Mouse (Mus musculus): Measurements from ENCODE around the gene Csde1. TPM values are rescaled to one million over a fixed set of nuclear protein-coding genes. Genes with fewer than 3 reads are reported as not detected.

Gene Csde1
- polyA plus RNA-seq, 1 experiment, result 110 TPM

DNA sequence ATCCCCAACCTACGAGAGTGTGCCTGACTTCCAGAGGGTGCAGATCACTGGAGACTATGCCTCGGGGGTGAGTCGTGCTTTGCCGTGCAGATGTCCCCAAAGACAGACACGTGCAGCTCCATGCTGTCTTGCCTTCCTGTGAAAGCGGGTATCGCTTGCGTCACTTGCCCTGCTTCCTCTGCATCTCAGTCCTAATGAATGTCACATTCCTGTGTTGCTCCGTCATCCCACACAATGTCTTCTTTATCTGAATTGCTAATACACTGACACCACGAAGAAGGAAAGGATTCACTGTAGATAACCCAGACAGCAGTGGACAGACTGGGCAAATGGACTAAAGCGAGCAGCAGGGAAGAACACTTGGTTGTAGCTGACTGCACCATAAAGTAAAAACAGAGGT is 60.8 kb downstream of the Csde1 start:
- H3K4me3 ChIP-seq (ENCODE audit: control insufficient read depth, low read depth, low read length), result no peak overlapping the region
- H3K4me1 ChIP-seq (ENCODE audit: control insufficient read depth, insufficient read depth, low read length), result no peaks in the 10 kb centered on the region
- H3K27ac ChIP-seq (ENCODE audit: control insufficient read depth, insufficient read depth, low read depth, low read length), result no peak overlapping the region
- no peaks in the 10 kb centered on the region for H3K27me3 ChIP-seq (ENCODE audit: control insufficient read depth, insufficient read depth, low read length)
- no peak for TF ChIP-seq CTCF (IDR thresholded peaks at IDR 0.05; ENCODE audit: control insufficient read depth, insufficient read depth, insufficient replicate concordance, low read depth, low read length)
- no peak for TF ChIP-seq POLR2A (IDR thresholded peaks at IDR 0.05; ENCODE audit: control insufficient read depth, low read depth, low read length)
- H3K36me3 ChIP-seq (ENCODE audit: control insufficient read depth, insufficient read depth, low read length), result no peaks in the 10 kb centered on the region

DNA sequence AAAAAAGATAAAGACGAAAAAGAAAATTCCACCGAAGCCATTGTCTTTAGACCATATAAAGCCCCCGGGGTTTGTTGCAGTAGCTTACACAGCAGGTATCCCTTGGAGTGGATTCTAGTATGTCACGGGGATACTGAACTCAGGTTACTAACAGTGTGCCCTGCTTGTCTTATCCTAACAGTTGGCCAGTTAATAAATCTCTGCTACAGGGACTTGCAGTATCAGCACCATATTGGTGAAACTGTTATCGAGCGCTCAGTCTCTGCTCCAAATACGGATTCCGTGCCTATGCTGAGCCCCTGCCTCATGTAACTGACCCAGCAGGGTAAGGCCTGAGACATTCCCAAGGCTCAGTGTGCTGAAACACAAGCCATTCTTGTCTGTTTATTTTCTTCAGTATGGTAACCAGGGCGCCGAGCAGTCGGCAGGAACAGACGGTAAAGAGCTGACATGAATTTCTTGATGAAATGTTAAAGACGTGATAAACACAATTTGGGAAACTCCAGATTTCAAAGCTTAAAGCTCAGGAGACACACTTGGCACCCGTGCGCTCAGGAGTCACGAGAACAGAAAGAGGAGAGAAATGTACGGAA is 61.7 kb downstream of the Csde1 start:
- Histone ChIP-seq H3K4me1 (ENCODE audit: control insufficient read depth, insufficient read depth, low read length) (no peaks in the 10 kb centered on the region), H3K4me3 (ENCODE audit: control insufficient read depth, low read depth, low read length) (no peak overlapping the region), H3K36me3 (ENCODE audit: control insufficient read depth, insufficient read depth, low read length) (no peaks in the 10 kb centered on the region), H3K27ac (ENCODE audit: control insufficient read depth, insufficient read depth, low read depth, low read length) (no peak overlapping the region), H3K27me3 (ENCODE audit: control insufficient read depth, insufficient read depth, low read length) (no peaks in the 10 kb centered on the region)
- TF ChIP-seq POLR2A (IDR thresholded peaks at IDR 0.05; ENCODE audit: control insufficient read depth, low read depth, low read length), result no peak
- TF ChIP-seq CTCF (IDR thresholded peaks at IDR 0.05; ENCODE audit: control insufficient read depth, insufficient read depth, insufficient replicate concordance, low read depth, low read length), result no peak

DNA sequence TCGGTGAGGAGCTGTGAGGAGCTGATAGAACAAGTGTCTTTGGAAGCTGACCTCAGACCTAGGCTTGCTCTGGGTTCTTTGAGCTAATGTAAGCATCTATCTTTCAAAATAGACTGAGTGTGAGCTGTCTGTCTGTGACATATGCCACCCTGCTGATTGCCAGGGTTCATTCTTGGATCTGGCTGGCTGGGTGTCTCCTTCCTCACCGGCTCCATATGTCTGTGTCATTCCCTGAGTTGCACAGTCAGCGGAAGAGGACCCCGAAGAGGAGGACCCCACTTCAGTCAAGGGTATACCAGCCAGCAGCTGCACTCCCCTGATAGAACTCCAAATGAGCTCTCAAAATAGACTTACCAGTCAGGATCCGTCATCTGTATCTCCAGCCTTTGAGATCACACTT is 62.5 kb downstream of the Csde1 start:
- TF ChIP-seq POLR2A (IDR thresholded peaks at IDR 0.05; ENCODE audit: control insufficient read depth, low read depth, low read length) (no peak), CTCF (IDR thresholded peaks at IDR 0.05; ENCODE audit: control insufficient read depth, insufficient read depth, insufficient replicate concordance, low read depth, low read length) (no peak)
- no peaks in the 10 kb centered on the region for H3K36me3 ChIP-seq (ENCODE audit: control insufficient read depth, insufficient read depth, low read length)
- no peaks in the 10 kb centered on the region for H3K4me1 ChIP-seq (ENCODE audit: control insufficient read depth, insufficient read depth, low read length)
- no peak overlapping the region for H3K4me3 ChIP-seq (ENCODE audit: control insufficient read depth, low read depth, low read length)
- H3K27me3 ChIP-seq (ENCODE audit: control insufficient read depth, insufficient read depth, low read length), result no peaks in the 10 kb centered on the region
- no peak overlapping the region for H3K27ac ChIP-seq (ENCODE audit: control insufficient read depth, insufficient read depth, low read depth, low read length)

DNA sequence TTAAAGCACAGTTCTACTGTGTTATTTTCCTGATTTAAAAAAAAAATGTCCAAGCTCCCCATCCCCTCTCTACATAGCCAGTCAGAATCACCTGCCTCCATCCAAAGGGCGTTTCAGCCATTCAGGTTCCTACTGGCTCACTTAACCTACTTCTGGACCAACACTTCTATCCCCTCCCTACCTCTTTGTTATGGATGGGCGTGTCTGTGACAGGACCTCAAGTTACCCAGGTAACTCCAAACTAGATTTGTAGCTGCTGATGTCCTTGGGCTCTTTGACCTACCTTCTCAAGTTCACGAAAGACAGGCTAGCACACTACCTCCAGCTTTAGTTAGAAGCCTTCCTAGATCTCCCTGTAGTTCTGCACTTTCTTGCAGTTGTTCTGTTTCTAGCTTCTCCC is 65.8 kb downstream of the Csde1 start:
- H3K4me3 ChIP-seq (ENCODE audit: control insufficient read depth, low read depth, low read length), result no peak overlapping the region
- no peaks in the 10 kb centered on the region for H3K4me1 ChIP-seq (ENCODE audit: control insufficient read depth, insufficient read depth, low read length)
- TF ChIP-seq CTCF (IDR thresholded peaks at IDR 0.05; ENCODE audit: control insufficient read depth, insufficient read depth, insufficient replicate concordance, low read depth, low read length) (no peak), POLR2A (IDR thresholded peaks at IDR 0.05; ENCODE audit: control insufficient read depth, low read depth, low read length) (no peak)
- no peak overlapping the region for H3K27ac ChIP-seq (ENCODE audit: control insufficient read depth, insufficient read depth, low read depth, low read length)
- no peaks in the 10 kb centered on the region for H3K27me3 ChIP-seq (ENCODE audit: control insufficient read depth, insufficient read depth, low read length)
- H3K36me3 ChIP-seq (ENCODE audit: control insufficient read depth, insufficient read depth, low read length), result no peaks in the 10 kb centered on the region

DNA sequence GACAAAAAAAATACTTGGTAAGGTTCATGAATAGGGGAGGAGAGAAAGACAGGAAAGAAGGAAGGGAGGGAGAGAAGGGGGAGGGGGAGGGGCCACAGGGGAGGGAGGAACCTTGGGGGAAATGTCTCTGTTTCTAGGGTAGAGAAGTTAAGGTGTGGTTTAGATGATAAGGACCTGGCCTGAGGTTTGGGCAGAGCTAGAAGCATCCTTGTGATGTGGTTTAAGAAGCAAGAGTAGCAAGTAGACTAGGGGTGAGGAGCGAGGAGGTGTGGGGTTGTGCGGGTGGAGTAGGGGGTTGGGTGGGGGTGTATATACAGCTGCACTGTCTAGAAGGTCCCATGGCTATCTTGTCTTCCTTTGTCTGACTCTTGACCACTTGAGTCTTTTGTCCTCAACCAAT is 71.5 kb downstream of the Csde1 start:
- no peak overlapping the region for H3K4me3 ChIP-seq (ENCODE audit: control insufficient read depth, low read depth, low read length)
- no peaks in the 10 kb centered on the region for H3K27me3 ChIP-seq (ENCODE audit: control insufficient read depth, insufficient read depth, low read length)
- H3K27ac ChIP-seq (ENCODE audit: control insufficient read depth, insufficient read depth, low read depth, low read length), result no peak overlapping the region
- H3K36me3 ChIP-seq (ENCODE audit: control insufficient read depth, insufficient read depth, low read length), result no peaks in the 10 kb centered on the region
- no peaks in the 10 kb centered on the region for H3K4me1 ChIP-seq (ENCODE audit: control insufficient read depth, insufficient read depth, low read length)
- TF ChIP-seq POLR2A (IDR thresholded peaks at IDR 0.05; ENCODE audit: control insufficient read depth, low read depth, low read length) (no peak), CTCF (IDR thresholded peaks at IDR 0.05; ENCODE audit: control insufficient read depth, insufficient read depth, insufficient replicate concordance, low read depth, low read length) (no peak)

DNA sequence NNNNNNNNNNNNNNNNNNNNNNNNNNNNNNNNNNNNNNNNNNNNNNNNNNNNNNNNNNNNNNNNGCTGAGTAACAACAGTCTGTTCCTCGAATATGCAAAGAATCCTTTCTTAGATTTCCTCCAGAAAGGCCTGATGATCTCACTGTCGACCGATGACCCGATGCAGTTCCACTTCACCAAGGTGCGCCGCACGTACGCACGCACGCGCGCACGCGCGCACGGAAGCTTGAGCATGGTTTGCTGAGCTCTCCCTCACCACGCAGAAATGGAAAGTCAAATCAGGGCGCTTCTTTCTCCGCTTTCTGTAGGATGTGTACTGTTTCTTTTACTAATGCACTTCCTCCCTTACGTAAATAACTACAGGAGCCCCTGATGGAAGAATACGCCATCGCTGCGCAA is 78.4 kb downstream of the Csde1 start:
- H3K27me3 ChIP-seq (ENCODE audit: control insufficient read depth, insufficient read depth, low read length), result no peaks in the 10 kb centered on the region
- H3K36me3 ChIP-seq (ENCODE audit: control insufficient read depth, insufficient read depth, low read length), result no peaks in the 10 kb centered on the region
- no peak overlapping the region for H3K27ac ChIP-seq (ENCODE audit: control insufficient read depth, insufficient read depth, low read depth, low read length)
- peaks cover 4% of the 10 kb centered on the region; the same call in 1 of the 2 replicates for H3K4me1 ChIP-seq (ENCODE audit: control insufficient read depth, insufficient read depth, low read length)
- H3K4me3 ChIP-seq (ENCODE audit: control insufficient read depth, low read depth, low read length), result peak overlapping the region; percentile 30
- TF ChIP-seq POLR2A (IDR thresholded peaks at IDR 0.05; ENCODE audit: control insufficient read depth, low read depth, low read length), result no peak
- TF ChIP-seq CTCF (IDR thresholded peaks at IDR 0.05; ENCODE audit: control insufficient read depth, insufficient read depth, insufficient replicate concordance, low read depth, low read length), result no peak

DNA sequence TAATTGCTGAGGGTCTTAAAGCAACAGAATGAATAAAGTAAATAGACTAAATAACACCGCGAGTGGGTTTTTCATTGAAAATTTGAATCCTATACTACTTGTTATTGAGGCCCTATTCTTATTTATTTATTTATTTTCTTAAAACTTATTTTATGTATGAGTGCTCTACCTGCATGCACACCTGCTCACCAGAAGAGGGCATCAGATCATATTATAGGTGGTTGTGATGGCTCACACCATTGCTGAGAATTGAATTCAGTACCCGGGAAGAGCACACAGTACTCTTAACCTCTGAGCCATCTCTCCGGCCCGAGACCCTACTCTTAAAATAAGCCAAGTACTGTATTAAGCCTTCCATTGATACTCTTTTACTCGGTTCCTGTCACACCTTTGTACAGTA is 79.4 kb downstream of the Csde1 start:
- Histone ChIP-seq H3K36me3 (ENCODE audit: control insufficient read depth, insufficient read depth, low read length) (no peaks in the 10 kb centered on the region), H3K4me3 (ENCODE audit: control insufficient read depth, low read depth, low read length) (no peak overlapping the region), H3K27me3 (ENCODE audit: control insufficient read depth, insufficient read depth, low read length) (no peaks in the 10 kb centered on the region), H3K4me1 (ENCODE audit: control insufficient read depth, insufficient read depth, low read length) (peaks cover 4% of the 10 kb centered on the region; the same call in 1 of the 2 replicates), H3K27ac (ENCODE audit: control insufficient read depth, insufficient read depth, low read depth, low read length) (no peak overlapping the region)
- TF ChIP-seq CTCF (IDR thresholded peaks at IDR 0.05; ENCODE audit: control insufficient read depth, insufficient read depth, insufficient replicate concordance, low read depth, low read length) (no peak), POLR2A (IDR thresholded peaks at IDR 0.05; ENCODE audit: control insufficient read depth, low read depth, low read length) (no peak)

Measured in testis, adult 2 months (tissue).